In the genomic region with DNA sequence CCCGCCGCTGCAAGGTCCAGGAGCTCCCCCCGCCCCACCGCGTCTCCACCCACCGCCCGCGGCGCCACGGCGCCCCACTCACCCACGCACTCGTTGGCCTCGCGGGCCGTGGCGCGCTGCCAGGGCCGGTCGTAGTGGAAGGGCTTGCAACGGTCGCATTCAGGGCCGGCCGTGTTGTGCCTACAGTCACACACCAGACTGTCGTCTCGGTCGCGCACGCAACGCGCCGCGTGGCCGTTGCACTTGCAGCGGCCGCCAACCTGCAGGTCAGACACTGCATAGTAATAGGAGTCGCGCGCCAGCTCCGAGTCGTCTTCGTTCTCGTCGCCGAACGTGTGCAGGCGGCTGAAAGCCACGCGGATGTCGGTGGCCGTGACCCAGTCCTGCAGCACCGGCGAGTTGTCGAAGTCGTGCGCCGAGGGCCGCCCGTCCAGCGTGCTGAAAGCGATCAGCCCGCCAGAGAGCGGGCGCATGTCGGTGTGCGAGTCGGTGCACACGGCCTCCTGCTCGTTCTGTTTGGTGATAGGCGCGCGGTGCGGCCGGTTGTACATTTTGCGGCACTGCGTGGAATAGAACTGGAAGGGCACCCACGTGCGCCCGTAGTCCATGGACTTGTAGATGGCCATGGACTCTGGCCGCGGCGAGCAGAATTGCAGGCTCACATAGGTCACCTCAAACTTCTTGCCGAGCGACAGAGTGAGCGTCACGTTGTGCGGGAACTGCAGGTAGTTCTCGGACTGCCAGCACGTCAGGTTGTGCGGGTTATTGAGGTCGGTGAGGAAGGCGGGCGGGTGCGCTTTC, we compare ENCODE assay signal across 9 mouse cellular contexts. TPM values are rescaled to one million over a fixed set of nuclear protein-coding genes. Genes with fewer than 3 reads are reported as not detected.
DNase-seq lines count a peak whose midpoint lies in the region; ATAC-seq and TF ChIP-seq lines count a peak whose summit lies in the region.
"Had no signal": no experiment of that assay in that cellular context is flagged by ENCODE, and none has a peak within 500 bp of the region (broad histone marks: within the 10 kb centered on the region; RNA-seq: fewer than 3 reads in every experiment).

No protein-coding gene starts in this region.

- peak; percentile 15 for DNase-seq in right cerebral cortex, postnatal 25 days
- DNase-seq in right cerebral cortex, adult 18-20 months: no peak
- peak; percentile 45 to 55 for DNase-seq in cerebellum, adult 2 months
- DNase-seq in forelimb bud, embryonic 11.5 days (ENCODE audit: low read depth, low spot score): peak; percentile 49
- peak; percentile 66 for DNase-seq in testis, postnatal 10 days (ENCODE audit: low spot score)
- no peak for DNase-seq in frontal cortex, adult 2 months (ENCODE audit: extremely low spot score in 1 of 2, low spot score in 1 of 2)

- 0 out of 2 replicates have a peak, but pooled peaks cover 3% of the 10 kb centered on the region for H3K4me1 ChIP-seq in cerebellum, adult 2 months (ENCODE audit: control insufficient read depth, insufficient read depth, low read length)
- H3K4me1 ChIP-seq in kidney, embryonic 14.5 days (ENCODE audit: control insufficient read depth, insufficient read depth, low read length): peaks cover 21% of the 10 kb centered on the region; the same call in 1 of the 2 replicates

- H3K4me2 ChIP-seq in kidney, embryonic 14.5 days (replicated peaks; ENCODE audit: low read depth, low read length): peak overlapping the region; percentile 91

- peak overlapping the region; percentile 53 for H3K4me3 ChIP-seq in cerebellum, adult 2 months (replicated peaks; ENCODE audit: insufficient read depth, low read depth, low read length)
- H3K4me3 ChIP-seq in kidney, embryonic 14.5 days (ENCODE audit: low read length): peak overlapping the region; percentile 70
- H3K4me3 ChIP-seq: erythroblast, embryonic 14.5 days had no signal

- no peaks in the 10 kb centered on the region for H3K36me3 ChIP-seq in kidney, embryonic 14.5 days (ENCODE audit: control insufficient read depth, insufficient read depth, low read length)

- H3K9ac ChIP-seq in kidney, embryonic 14.5 days (ENCODE audit: low read depth, low read length): peak overlapping the region; percentile 68; the same call in 1 of the 2 replicates

- ATAC-seq in kidney, embryonic 14.5 days (ENCODE audit: low FRiP score, low TSS enrichment): peak; percentile 18; the same call in 1 of the 2 replicates
- 0 out of 2 replicates have a peak, but pooled peaks have one; percentile 42 for ATAC-seq in megakaryocyte progenitor cell, adult 5-6 weeks (replicated peaks; ENCODE audit: poor library complexity)

- H3K27ac ChIP-seq in cerebellum, adult 2 months (ENCODE audit: insufficient read depth, low read length): no peak overlapping the region
- no peak overlapping the region for H3K27ac ChIP-seq in kidney, embryonic 14.5 days (ENCODE audit: low read depth, low read length)

- under 1% methylated on average over 93 of the region's 94 CpGs for WGBS in cerebellum, adult 2 months
- under 1% methylated on average over 94 of the region's 94 CpGs for WGBS in kidney, embryonic 14.5 days

- peaks cover 1% of the 10 kb centered on the region for H3K27me3 ChIP-seq in cerebellum, adult 2 months (ENCODE audit: control insufficient read depth, insufficient read depth, low read length)
- H3K27me3 ChIP-seq in kidney, embryonic 14.5 days (ENCODE audit: control insufficient read depth, insufficient read depth, low read length): peaks cover 65% of the 10 kb centered on the region

- H3K9me3 ChIP-seq in kidney, embryonic 14.5 days (ENCODE audit: control insufficient read depth, low read length): no peaks in the 10 kb centered on the region

- no peak for TF ChIP-seq POLR2A in cerebellum, adult 2 months (IDR thresholded peaks at IDR 0.05; ENCODE audit: borderline replicate concordance, insufficient read depth, low read length)

- no peak for TF ChIP-seq CTCF in cerebellum, adult 2 months (IDR thresholded peaks at IDR 0.05; ENCODE audit: borderline replicate concordance, insufficient read depth, low read depth, low read length)

RNA-seq across cellular contexts. Expression of a gene that starts 15.4 kb away (rescaled TPM):
- 22.0 and 26.2 TPM in 2 replicates for polyA plus RNA-seq in cerebellum, adult 2 months (2012; rRNA removed)
- 8.5 and 10.2 TPM in 2 replicates for polyA plus RNA-seq in kidney, embryonic 14.5 days (2014; fragmentation: Nextera tagmentation; extraction: Ambion mirVana)
- not detected in 2 replicates for total RNA-seq in megakaryocyte progenitor cell, adult 5-6 weeks (2015)
- total RNA-seq in megakaryocyte progenitor cell, adult 5-6 weeks (2017): not detected in 2 replicates
- 6.0 and 6.2 TPM in 2 replicates for polyA plus RNA-seq in frontal cortex, adult 2 months (2012; rRNA removed)
- polyA plus RNA-seq: erythroblast, embryonic 14.5 days had no signal

RNA-seq across cellular contexts. Expression of a gene that starts 46.7 kb away (rescaled TPM):
- 0.93 TPM in 2 replicates for polyA plus RNA-seq in cerebellum, adult 2 months (2012; rRNA removed)
- polyA plus RNA-seq in kidney, embryonic 14.5 days (2014; fragmentation: Nextera tagmentation; extraction: Ambion mirVana): 0.41 and 1.5 TPM in 2 replicates
- 10.5 and 12.8 TPM in 2 replicates for total RNA-seq in megakaryocyte progenitor cell, adult 5-6 weeks (2015)
- total RNA-seq in megakaryocyte progenitor cell, adult 5-6 weeks (2017): 6.2 and 7.0 TPM in 2 replicates
- 1.5 and 2.0 TPM in 2 replicates for polyA plus RNA-seq in frontal cortex, adult 2 months (2012; rRNA removed)

Comparison
In these comparisons a context has a peak if more than half of its experiments do, and no peak if none do; other contexts are left out.
1. DNase-seq: peak in right cerebral cortex, postnatal 25 days (single experiment), cerebellum, adult 2 months (2 of 2), forelimb bud, embryonic 11.5 days (single experiment) and testis, postnatal 10 days (single experiment); none in right cerebral cortex, adult 18-20 months (single experiment) and frontal cortex, adult 2 months (0 of 2).